Mouse (Mus musculus) layer of hippocampus, adult 9-11 months (tissue): Measurements from ENCODE around the gene Ostn.
"Not testable (repeated sequence)": the region's sequence is repeated elsewhere in the genome, so short reads cannot be mapped to it uniquely, and the experiment has no call there.

Experiments
- DNase-seq: peaks from one replicate; pipeline ENCODE4 v3.0.0; 2022

Ostn gene

GRCm38 (mm10) chr16:27307189-27307588, at the start of gene Ostn:
TSS of gene Ostn (plus strand) at chr16:27307489.
- DNase-seq: not testable (repeated sequence)

- no peak for DNase-seq
Observed at GRCm38 (mm10) chr16:27268748-27269147, 38.5 kb upstream of the Ostn start.

- DNase-seq: no peak
Observed at GRCm38 (mm10) chr16:27287410-27287809, 19.9 kb upstream of the Ostn start.

- DNase-seq: no peak
Observed at GRCm38 (mm10) chr16:27296508-27296907, 10.8 kb upstream of the Ostn start.

GRCm38 (mm10) chr16:27296929-27297328, 10.4 kb upstream of the Ostn start:
- DNase-seq: no peak

GRCm38 (mm10) chr16:27319099-27319498, 11.8 kb downstream of the Ostn start:
- no peak for DNase-seq

GRCm38 (mm10) chr16:27322047-27322446, 14.8 kb downstream of the Ostn start:
- DNase-seq: no peak

- DNase-seq: no peak
Observed at GRCm38 (mm10) chr16:27326463-27326862, 19.2 kb downstream of the Ostn start.

GRCm38 (mm10) chr16:27347521-27347920, 40.2 kb downstream of the Ostn start:
- no peak for DNase-seq

- DNase-seq: no peak
Observed at GRCm38 (mm10) chr16:27348359-27348758, 41.1 kb downstream of the Ostn start.

GRCm38 (mm10) chr16:27349235-27349634, 41.9 kb downstream of the Ostn start:
- no peak for DNase-seq

GRCm38 (mm10) chr16:27349878-27350532, 42.7 kb downstream of the Ostn start:
- DNase-seq: no peak

GRCm38 (mm10) chr16:27354464-27354863, 47.2 kb downstream of the Ostn start:
- DNase-seq: no peak

- DNase-seq: no peak
Observed at GRCm38 (mm10) chr16:27360059-27360458, 52.8 kb downstream of the Ostn start.

- no peak for DNase-seq
Observed at GRCm38 (mm10) chr16:27370191-27370590, 62.9 kb downstream of the Ostn start, which contains the start of gene Uts2b. TSS of gene Uts2b (minus strand) at chr16:27370239.

GRCm38 (mm10) chr16:27370700-27371099, 63.4 kb downstream of the Ostn start:
- no peak for DNase-seq

- DNase-seq: no peak
Observed at GRCm38 (mm10) chr16:27374139-27374538, 66.8 kb downstream of the Ostn start.

GRCm38 (mm10) chr16:27375318-27375717, 68.0 kb downstream of the Ostn start:
- no peak for DNase-seq

GRCm38 (mm10) chr16:27376556-27376955, 69.3 kb downstream of the Ostn start:
- DNase-seq: no peak

- DNase-seq: no peak
Observed at GRCm38 (mm10) chr16:27382217-27382616, 74.9 kb downstream of the Ostn start.

GRCm38 (mm10) chr16:27384893-27385603, 77.8 kb downstream of the Ostn start:
- DNase-seq: peak; percentile 70

- DNase-seq: no peak
Observed at GRCm38 (mm10) chr16:27385649-27386048, 78.4 kb downstream of the Ostn start.

- no peak for DNase-seq
Observed at GRCm38 (mm10) chr16:27386850-27387407, 79.6 kb downstream of the Ostn start.
